Mouse (Mus musculus) ES-Bruce4 (cell line): Measurements from ENCODE around the gene Foxc2. TPM values are rescaled to one million over a fixed set of nuclear protein-coding genes. Genes with fewer than 3 reads are reported as not detected.

Source experiments
- H3K27ac ChIP-seq: 2 replicates; pipeline ENCODE4 v1.5.1; 2012; ENCODE audit warnings: low read length, inconsistent platforms; ENCODE audit not compliant: insufficient read depth
- H3K27me3 ChIP-seq: 2 replicates; pipeline ENCODE4 v1.6.1; 2012; ENCODE audit warnings: mild to moderate bottlenecking, low read length, inconsistent platforms; ENCODE audit not compliant: control insufficient read depth, poor library complexity, insufficient read depth, severe bottlenecking
- H3K36me3 ChIP-seq: 2 replicates; pipeline ENCODE4 v1.6.1; 2012; ENCODE audit warnings: inconsistent platforms, mild to moderate bottlenecking, low read length, moderate library complexity; ENCODE audit not compliant: control insufficient read depth, poor library complexity, insufficient read depth, severe bottlenecking
- H3K4me1 ChIP-seq: one replicate; pipeline ENCODE4 v1.8.1; 2011; ENCODE audit warnings: low read length; ENCODE audit not compliant: control insufficient read depth, insufficient read depth
- H3K4me3 ChIP-seq: 2 replicates; pipeline ENCODE4 v1.5.1; 2011; ENCODE audit warnings: low read depth, mild to moderate bottlenecking, low read length
- H3K9ac ChIP-seq: 2 replicates; pipeline ENCODE4 v1.6.1; 2012; ENCODE audit warnings: low read depth, mild to moderate bottlenecking, inconsistent platforms; ENCODE audit not compliant: poor library complexity, severe bottlenecking
- H3K9me3 ChIP-seq: replicated peaks from 2 replicates; pipeline ENCODE4 v1.6.1; 2012; ENCODE audit warnings: mild to moderate bottlenecking, low read length, inconsistent platforms; ENCODE audit not compliant: control insufficient read depth, poor library complexity, insufficient read depth, severe bottlenecking
- CTCF ChIP-seq: IDR thresholded peaks from one replicate; pipeline ENCODE4 v1.8.1; 2011; ENCODE audit warnings: low read depth, low read length
- EP300 ChIP-seq: IDR thresholded peaks from 2 replicates; pipeline ENCODE4 v1.6.1; 2011; ENCODE audit warnings: low read depth, low read length; ENCODE audit not compliant: insufficient read depth
- POLR2A ChIP-seq: IDR thresholded peaks from one replicate; pipeline ENCODE4 v1.8.1; 2011; ENCODE audit warnings: low read length; ENCODE audit not compliant: insufficient read depth
- polyA plus RNA-seq: library from polyadenylated mRNA; stranded (reverse); fragments of >200 nt; gene quantifications from 2 replicates; pipeline ENCODE4 v1.2.4, GENCODE M21; 2011; ENCODE audit warnings: low read depth; ENCODE audit not compliant: missing spikeins, insufficient read depth, insufficient read length

Foxc2 gene
- polyA plus RNA-seq, 1 experiment = not detected

- H3K36me3 ChIP-seq = no peaks in the 10 kb centered on the region
- no peaks in the 10 kb centered on the region for H3K4me1 ChIP-seq
- H3K9ac ChIP-seq = no peak overlapping the region
- H3K27me3 ChIP-seq = peaks cover 11% of the 10 kb centered on the region
- H3K27ac ChIP-seq = no peak overlapping the region
- no peak for TF ChIP-seq POLR2A
- no peak for TF ChIP-seq EP300
- TF ChIP-seq CTCF = peak; percentile 46
- H3K9me3 ChIP-seq = no peaks in the 10 kb centered on the region
- no peak overlapping the region for H3K4me3 ChIP-seq
These were observed 25.3 kb upstream of the Foxc2 start for GRCm38 (mm10) chr8:121090716-121091115.

- H3K27ac ChIP-seq = no peak overlapping the region
- H3K27me3 ChIP-seq = peaks cover 7% of the 10 kb centered on the region
- no peak overlapping the region for H3K4me3 ChIP-seq
- no peaks in the 10 kb centered on the region for H3K36me3 ChIP-seq
- TF ChIP-seq EP300 (no peak), POLR2A (no peak), CTCF (no peak)
- H3K4me1 ChIP-seq = no peaks in the 10 kb centered on the region
- no peaks in the 10 kb centered on the region for H3K9me3 ChIP-seq
- H3K9ac ChIP-seq = no peak overlapping the region
These were observed 23.8 kb upstream of the Foxc2 start for GRCm38 (mm10) chr8:121092141-121092540.

DNA sequence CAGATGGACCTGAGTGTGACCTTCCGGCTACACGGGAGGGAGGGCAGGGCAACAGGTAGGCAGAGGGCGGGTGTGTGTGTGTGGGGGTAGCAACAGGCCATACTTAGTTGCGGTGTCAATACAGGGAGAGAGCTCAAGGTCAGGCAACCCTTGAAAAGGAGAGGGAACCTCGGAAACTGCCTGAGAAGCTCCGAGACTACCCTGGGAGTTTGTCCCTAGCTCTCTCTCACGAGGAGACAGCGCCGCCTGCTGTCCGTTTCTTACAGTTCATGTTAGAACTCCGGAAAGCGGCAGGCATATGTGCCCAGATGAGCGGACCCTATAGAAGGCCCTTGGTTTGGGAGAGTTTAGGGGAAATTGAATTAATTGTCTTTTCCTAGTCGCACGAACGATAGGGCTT lies 23.3 kb upstream of the Foxc2 start:
- Histone ChIP-seq H3K9me3 (no peaks in the 10 kb centered on the region), H3K4me3 (no peak overlapping the region), H3K36me3 (no peaks in the 10 kb centered on the region), H3K4me1 (no peaks in the 10 kb centered on the region), H3K27me3 (peaks cover 2% of the 10 kb centered on the region), H3K9ac (no peak overlapping the region), H3K27ac (no peak overlapping the region)
- TF ChIP-seq EP300 = no peak
- TF ChIP-seq POLR2A = no peak
- TF ChIP-seq CTCF = peak; percentile 89

GRCm38 (mm10) chr8:121093496-121093895 lies 22.5 kb upstream of the Foxc2 start:
- TF ChIP-seq CTCF (no peak), POLR2A (no peak), EP300 (no peak)
- no peaks in the 10 kb centered on the region for H3K4me1 ChIP-seq
- no peak overlapping the region for H3K27ac ChIP-seq
- H3K36me3 ChIP-seq = no peaks in the 10 kb centered on the region
- H3K4me3 ChIP-seq = no peak overlapping the region
- H3K9me3 ChIP-seq = no peaks in the 10 kb centered on the region
- H3K9ac ChIP-seq = no peak overlapping the region
- peaks cover 2% of the 10 kb centered on the region; the same call in 1 of the 2 replicates for H3K27me3 ChIP-seq

GRCm38 (mm10) chr8:121104049-121104818 lies 11.7 kb upstream of the Foxc2 start:
- H3K4me1 ChIP-seq = no peaks in the 10 kb centered on the region
- no peak overlapping the region for H3K27ac ChIP-seq
- TF ChIP-seq EP300 = no peak
- TF ChIP-seq CTCF = peak; percentile 99
- no peak for TF ChIP-seq POLR2A
- no peaks in the 10 kb centered on the region for H3K27me3 ChIP-seq
- no peaks in the 10 kb centered on the region for H3K36me3 ChIP-seq
- H3K9ac ChIP-seq = no peak overlapping the region
- no peak overlapping the region for H3K4me3 ChIP-seq
- no peaks in the 10 kb centered on the region for H3K9me3 ChIP-seq
